Comparison of ENCODE assay signal across 17 mouse cellular contexts in the genomic region with DNA sequence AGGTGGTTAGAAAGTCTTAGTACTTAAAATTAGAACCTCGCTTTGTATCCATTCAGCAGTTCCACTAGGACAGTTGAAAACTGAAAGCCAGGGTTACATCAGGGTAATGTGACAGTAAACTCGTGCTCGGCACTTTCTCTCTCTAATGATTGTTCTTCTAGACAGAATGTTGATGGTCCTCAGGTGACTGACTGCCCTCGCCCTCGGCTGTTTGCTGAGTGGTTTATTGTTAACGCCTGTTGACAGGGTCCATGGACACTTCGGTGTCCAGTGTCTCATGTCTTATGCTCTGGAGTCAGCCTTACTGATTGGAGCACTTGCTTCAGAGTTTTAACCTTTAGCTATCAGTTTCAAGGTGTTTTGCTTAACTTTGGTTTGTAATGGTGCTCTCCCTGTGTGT.
"Had no signal": no experiment of that assay in that cellular context is flagged by ENCODE, and none has a peak within 500 bp of the region (broad histone marks: within the 10 kb centered on the region; RNA-seq: fewer than 3 reads in every experiment).

No protein-coding gene starts in this region.

- H3K27me3 ChIP-seq: megakaryocyte, embryonic 14.5 days; midbrain, embryonic 13.5 days had no signal

- DNase-seq: kidney, adult 2 months; kidney, postnatal 10 days; kidney, postnatal 36 days; layer of hippocampus, postnatal 36 days; lung, adult 2 months; lung, postnatal 36 days; right cerebral cortex, postnatal 14 days; right cerebral cortex, postnatal 4 days; thymus, adult 2 months; thymus, postnatal 25 days had no signal

- H3K4me1 ChIP-seq: midbrain, embryonic 10.5 days; midbrain, embryonic 13.5 days had no signal

- ATAC-seq: midbrain, embryonic 13.5 days; midbrain, embryonic 16.5 days had no signal

- H3K4me3 ChIP-seq: left cerebral cortex, adult 2 months; megakaryocyte, embryonic 14.5 days; midbrain, embryonic 10.5 days; midbrain, embryonic 13.5 days; myocyte had no signal

- H3K27ac ChIP-seq: left cerebral cortex, adult 2 months; midbrain, embryonic 10.5 days; midbrain, embryonic 13.5 days; stomach, postnatal 0 days had no signal

- H3K9ac ChIP-seq: midbrain, embryonic 13.5 days had no signal

- H3K4me2 ChIP-seq: midbrain, embryonic 13.5 days had no signal

- H3K9me3 ChIP-seq: megakaryocyte, embryonic 14.5 days; midbrain, embryonic 10.5 days; midbrain, embryonic 13.5 days had no signal
